Mouse (Mus musculus) frontal cortex, postnatal 25 days (tissue): Measurements from ENCODE around the gene Wdr73.

ENCODE experiments used
- DNase-seq, 2 experiments: peaks; one replicate each; pipeline ENCODE4 v3.0.0; 2022; ENCODE audit warnings: low spot score in 2 of 2

Wdr73 gene

GRCm38 (mm10) chr7:80894815-80895519 is 6.1 kb downstream of the Wdr73 start:
- DNase-seq, result no peak

GRCm38 (mm10) chr7:80894196-80894595 is 6.9 kb downstream of the Wdr73 start:
- DNase-seq, result no peak

GRCm38 (mm10) chr7:80893753-80894129 is 7.3 kb downstream of the Wdr73 start:
- DNase-seq, result no peak

GRCm38 (mm10) chr7:80893086-80893752 is 7.8 kb downstream of the Wdr73 start:
- no peak for DNase-seq

GRCm38 (mm10) chr7:80889841-80890241 is 11.2 kb downstream of the Wdr73 start:
- DNase-seq, result no peak

GRCm38 (mm10) chr7:80889021-80889511 is 12.0 kb downstream of the Wdr73 start:
- DNase-seq, result no peak

GRCm38 (mm10) chr7:80888595-80888994 is 12.5 kb downstream of the Wdr73 start:
- no peak for DNase-seq

- DNase-seq, result no peak
Measured at GRCm38 (mm10) chr7:80885666-80886065, 15.4 kb downstream of the Wdr73 start.

- no peak for DNase-seq
Measured at GRCm38 (mm10) chr7:80882830-80883505, 18.1 kb downstream of the Wdr73 start.

- no peak for DNase-seq
Measured at GRCm38 (mm10) chr7:80875727-80876126, 25.3 kb downstream of the Wdr73 start.

GRCm38 (mm10) chr7:80873631-80874030 is 27.4 kb downstream of the Wdr73 start:
- DNase-seq, result no peak

GRCm38 (mm10) chr7:80873038-80873437 is 28.0 kb downstream of the Wdr73 start:
- DNase-seq, result no peak

- no peak for DNase-seq
Measured at GRCm38 (mm10) chr7:80868686-80869085, 32.4 kb downstream of the Wdr73 start.

GRCm38 (mm10) chr7:80866514-80867147 is 34.4 kb downstream of the Wdr73 start:
- DNase-seq, result no peak

GRCm38 (mm10) chr7:80865521-80865920 is 35.5 kb downstream of the Wdr73 start:
- DNase-seq, result no peak

GRCm38 (mm10) chr7:80864831-80865230 is 36.2 kb downstream of the Wdr73 start:
- no peak for DNase-seq

GRCm38 (mm10) chr7:80864151-80864550 is 36.9 kb downstream of the Wdr73 start:
- no peak for DNase-seq

GRCm38 (mm10) chr7:80863520-80863919 is 37.5 kb downstream of the Wdr73 start:
- DNase-seq, result no peak

- no peak for DNase-seq
Measured at GRCm38 (mm10) chr7:80862475-80862874, 38.6 kb downstream of the Wdr73 start.

GRCm38 (mm10) chr7:80860729-80861274 is 40.3 kb downstream of the Wdr73 start, which contains the start of gene Zscan2:
TSS of gene Zscan2 (plus strand) at chr7:80860920.
- DNase-seq, result peak; percentile 78 to 83

- peak in 1 of 2 experiments; percentile 49 for DNase-seq
Measured at GRCm38 (mm10) chr7:80860227-80860626, 40.8 kb downstream of the Wdr73 start.

GRCm38 (mm10) chr7:80857181-80857580 is 43.9 kb downstream of the Wdr73 start:
- peak; percentile 50 to 70 for DNase-seq
